Mouse (Mus musculus): ENCODE data around the gene Acp4. TPM values are rescaled to one million over a fixed set of nuclear protein-coding genes. Genes with fewer than 3 reads are reported as not detected.
A peak's percentile ranks its signal among the peaks of the same experiment; 100 is the strongest.

Gene Acp4
- polyA plus RNA-seq, 1 experiment from 2014 or later: not detected

- peaks cover 21% of the 10 kb centered on the region for H3K27me3 ChIP-seq (ENCODE audit: control insufficient read depth, insufficient read depth, low read length)
- 77% methylated on average over 7 of the region's 7 CpGs for WGBS
- no peak overlapping the region for H3K9ac ChIP-seq (ENCODE audit: low read length)
- H3K36me3 ChIP-seq (ENCODE audit: control insufficient read depth, insufficient read depth): no peaks in the 10 kb centered on the region
- no peaks in the 10 kb centered on the region for H3K4me1 ChIP-seq (ENCODE audit: control insufficient read depth, insufficient read depth, low read length)
- ATAC-seq (replicated peaks; ENCODE audit: extremely low read depth, insufficient read depth, low FRiP score): no peak
- H3K27ac ChIP-seq (ENCODE audit: low read length): no peak overlapping the region
- H3K4me3 ChIP-seq (ENCODE audit: low read length): no peak overlapping the region
- H3K9me3 ChIP-seq (replicated peaks; ENCODE audit: control insufficient read depth, low read length): no peaks in the 10 kb centered on the region; the same call in 1 of the 2 replicates
- no peak overlapping the region for H3K4me2 ChIP-seq (ENCODE audit: low read depth, low read length)
Observed at GRCm38 (mm10) chr7:44272546-44272945, 15.4 kb upstream of the Acp4 start.

- no peak for ATAC-seq (replicated peaks; ENCODE audit: extremely low read depth, insufficient read depth, low FRiP score)
- Histone ChIP-seq H3K27me3 (ENCODE audit: control insufficient read depth, insufficient read depth, low read length) (peaks cover 21% of the 10 kb centered on the region), H3K36me3 (ENCODE audit: control insufficient read depth, insufficient read depth) (no peaks in the 10 kb centered on the region), H3K9ac (ENCODE audit: low read length) (no peak overlapping the region), H3K27ac (ENCODE audit: low read length) (no peak overlapping the region), H3K4me3 (ENCODE audit: low read length) (no peak overlapping the region), H3K4me2 (ENCODE audit: low read depth, low read length) (no peak overlapping the region), H3K9me3 (replicated peaks; ENCODE audit: control insufficient read depth, low read length) (no peaks in the 10 kb centered on the region; the same call in 1 of the 2 replicates), H3K4me1 (ENCODE audit: control insufficient read depth, insufficient read depth, low read length) (no peaks in the 10 kb centered on the region)
- 65% methylated on average over 2 of the region's 2 CpGs for WGBS
Observed at GRCm38 (mm10) chr7:44271309-44271708, 14.1 kb upstream of the Acp4 start.

DNA sequence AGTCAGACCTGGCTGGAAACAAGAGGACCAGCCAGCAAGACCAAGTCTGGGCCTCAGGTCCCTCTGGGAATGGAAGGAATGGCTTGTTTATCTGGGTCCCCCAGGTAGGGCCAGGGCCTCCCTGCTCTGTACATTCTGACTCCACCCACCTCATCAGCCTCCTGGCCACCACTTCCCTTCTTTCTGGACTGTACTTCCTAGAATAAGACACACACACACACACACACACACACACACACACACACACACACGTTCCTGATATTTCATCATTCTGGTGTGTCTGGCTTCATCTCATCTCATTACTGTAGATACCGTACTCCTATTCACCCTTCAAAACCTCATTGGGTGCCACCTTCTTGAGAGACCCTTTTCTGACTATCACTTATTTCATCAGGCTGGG, 12.2 kb upstream of the Acp4 start:
- H3K27ac ChIP-seq (ENCODE audit: low read length): no peak overlapping the region
- no peak for ATAC-seq (replicated peaks; ENCODE audit: extremely low read depth, insufficient read depth, low FRiP score)
- H3K9me3 ChIP-seq (replicated peaks; ENCODE audit: control insufficient read depth, low read length): no peaks in the 10 kb centered on the region; the same call in 1 of the 2 replicates
- no peaks in the 10 kb centered on the region for H3K4me1 ChIP-seq (ENCODE audit: control insufficient read depth, insufficient read depth, low read length)
- H3K36me3 ChIP-seq (ENCODE audit: control insufficient read depth, insufficient read depth): no peaks in the 10 kb centered on the region
- H3K9ac ChIP-seq (ENCODE audit: low read length): no peak overlapping the region
- WGBS: 73% methylated on average over 2 of the region's 2 CpGs
- H3K4me3 ChIP-seq (ENCODE audit: low read length): no peak overlapping the region
- no peak overlapping the region for H3K4me2 ChIP-seq (ENCODE audit: low read depth, low read length)
- peaks cover 21% of the 10 kb centered on the region for H3K27me3 ChIP-seq (ENCODE audit: control insufficient read depth, insufficient read depth, low read length)

GRCm38 (mm10) chr7:44268117-44268516, 10.9 kb upstream of the Acp4 start:
- ATAC-seq (replicated peaks; ENCODE audit: extremely low read depth, insufficient read depth, low FRiP score): no peak
- WGBS: 73% methylated on average over 11 of the region's 11 CpGs
- Histone ChIP-seq H3K27ac (ENCODE audit: low read length) (no peak overlapping the region), H3K4me1 (ENCODE audit: control insufficient read depth, insufficient read depth, low read length) (0 out of 2 replicates have a peak, but pooled peaks cover under 1% of the 10 kb centered on the region), H3K9ac (ENCODE audit: low read length) (no peak overlapping the region), H3K4me2 (ENCODE audit: low read depth, low read length) (no peak overlapping the region), H3K9me3 (replicated peaks; ENCODE audit: control insufficient read depth, low read length) (no peaks in the 10 kb centered on the region; the same call in 1 of the 2 replicates), H3K36me3 (ENCODE audit: control insufficient read depth, insufficient read depth) (no peaks in the 10 kb centered on the region), H3K27me3 (ENCODE audit: control insufficient read depth, insufficient read depth, low read length) (peaks cover 20% of the 10 kb centered on the region), H3K4me3 (ENCODE audit: low read length) (no peak overlapping the region)

DNA sequence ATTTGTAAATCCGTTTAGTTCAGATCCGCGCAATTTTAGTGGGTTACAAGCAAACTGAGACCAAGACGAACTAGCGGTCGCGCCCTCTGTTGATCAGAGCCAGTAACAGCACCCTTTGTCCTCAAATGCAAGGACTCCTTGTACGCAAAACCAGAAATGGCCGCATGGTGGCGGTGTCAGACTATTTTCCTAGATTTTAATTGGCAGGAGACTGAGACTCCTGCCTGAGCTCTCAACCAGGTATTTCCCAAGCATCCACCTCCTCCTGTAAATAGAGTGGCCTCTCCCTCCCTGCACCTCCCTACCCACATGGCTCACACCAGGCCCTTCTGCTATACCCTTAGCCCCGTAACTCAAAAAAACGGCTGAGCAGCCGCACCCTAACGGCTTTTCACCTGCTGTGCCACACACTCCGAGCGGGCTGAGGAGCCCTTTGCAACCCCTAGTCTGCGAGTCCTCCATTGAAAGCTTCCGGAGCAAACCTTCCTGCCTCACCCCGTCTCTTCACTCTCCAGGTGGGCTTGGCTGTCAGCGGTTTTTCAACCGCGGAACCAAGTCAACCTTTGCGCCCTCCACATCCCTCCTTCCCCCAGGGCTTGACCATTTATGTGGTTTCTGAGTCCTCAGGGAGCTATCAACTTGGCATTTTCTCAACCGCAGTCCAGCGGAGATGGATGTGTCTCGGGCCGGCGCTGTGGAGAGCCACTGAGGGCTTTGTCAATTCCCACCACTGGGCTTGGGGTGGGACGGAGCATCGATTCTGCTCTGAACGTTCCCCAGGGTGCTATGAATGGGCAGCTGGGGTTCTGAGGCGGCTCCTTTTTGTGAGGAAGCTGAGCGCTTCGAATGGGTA, 5.8 kb upstream of the Acp4 start:
- Histone ChIP-seq H3K27me3 (ENCODE audit: control insufficient read depth, insufficient read depth, low read length) (peaks cover 23% of the 10 kb centered on the region), H3K9ac (ENCODE audit: low read length) (no peak overlapping the region), H3K4me2 (ENCODE audit: low read depth, low read length) (peak overlapping the region; percentile 46), H3K36me3 (ENCODE audit: control insufficient read depth, insufficient read depth) (no peaks in the 10 kb centered on the region), H3K9me3 (replicated peaks; ENCODE audit: control insufficient read depth, low read length) (no peaks in the 10 kb centered on the region), H3K4me3 (ENCODE audit: low read length) (peak overlapping the region; percentile 16; the same call in 1 of the 2 replicates), H3K4me1 (ENCODE audit: control insufficient read depth, insufficient read depth, low read length) (0 out of 2 replicates have a peak, but pooled peaks cover 3% of the 10 kb centered on the region), H3K27ac (ENCODE audit: low read length) (no peak overlapping the region)
- 4% methylated on average over 34 of the region's 34 CpGs for WGBS
- peak; percentile 38; the same call in 1 of the 2 replicates for ATAC-seq (replicated peaks; ENCODE audit: extremely low read depth, insufficient read depth, low FRiP score)

DNA sequence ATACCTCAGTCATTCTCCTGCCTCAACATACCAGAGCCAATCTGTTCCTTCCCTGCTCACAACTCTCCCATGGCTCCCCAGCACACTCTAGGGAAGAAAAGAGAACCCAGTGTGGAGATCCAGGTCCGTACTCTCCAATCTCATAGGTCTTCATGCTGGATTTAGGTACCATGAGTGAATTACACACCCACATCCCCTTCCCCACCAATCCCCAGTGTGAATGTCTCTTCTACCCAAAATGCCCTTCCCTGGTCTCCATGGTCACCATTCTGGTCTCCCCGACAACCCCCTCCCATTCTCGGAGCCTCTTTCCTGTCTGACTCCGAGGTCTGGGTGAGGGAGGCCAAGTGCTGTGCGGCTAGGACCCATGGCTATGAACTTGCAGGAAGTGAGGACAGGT, 4.0 kb upstream of the Acp4 start, which contains the start of gene Gm15517:
Gene Gm15517 (plus strand): TSS at position 301 of the 400 bp plus-strand sequence.
- ATAC-seq (replicated peaks; ENCODE audit: extremely low read depth, insufficient read depth, low FRiP score): no peak
- Histone ChIP-seq H3K4me2 (ENCODE audit: low read depth, low read length) (no peak within 1 kb of the TSS), H3K27ac (ENCODE audit: low read length) (no peak within 1 kb of the TSS), H3K9ac (ENCODE audit: low read length) (no peak within 1 kb of the TSS), H3K4me1 (ENCODE audit: control insufficient read depth, insufficient read depth, low read length) (0 out of 2 replicates have a peak, but pooled peaks cover 3% of the 10 kb centered on the region), H3K27me3 (ENCODE audit: control insufficient read depth, insufficient read depth, low read length) (peaks cover 23% of the 10 kb centered on the region), H3K4me3 (ENCODE audit: low read length) (no peak within 1 kb of the TSS), H3K9me3 (replicated peaks; ENCODE audit: control insufficient read depth, low read length) (no peaks in the 10 kb centered on the region), H3K36me3 (ENCODE audit: control insufficient read depth, insufficient read depth) (no peaks in the 10 kb centered on the region)
- 43% methylated on average over 5 of the region's 5 CpGs for WGBS

- WGBS: 74% methylated on average over 6 of the region's 6 CpGs
- H3K27me3 ChIP-seq (ENCODE audit: control insufficient read depth, insufficient read depth, low read length): peaks cover 23% of the 10 kb centered on the region
- no peak overlapping the region for H3K4me3 ChIP-seq (ENCODE audit: low read length)
- H3K9ac ChIP-seq (ENCODE audit: low read length): no peak overlapping the region
- 0 out of 2 replicates have a peak, but pooled peaks cover 3% of the 10 kb centered on the region for H3K4me1 ChIP-seq (ENCODE audit: control insufficient read depth, insufficient read depth, low read length)
- H3K27ac ChIP-seq (ENCODE audit: low read length): no peak overlapping the region
- H3K36me3 ChIP-seq (ENCODE audit: control insufficient read depth, insufficient read depth): no peaks in the 10 kb centered on the region
- no peak overlapping the region for H3K4me2 ChIP-seq (ENCODE audit: low read depth, low read length)
- no peaks in the 10 kb centered on the region for H3K9me3 ChIP-seq (replicated peaks; ENCODE audit: control insufficient read depth, low read length)
- ATAC-seq (replicated peaks; ENCODE audit: extremely low read depth, insufficient read depth, low FRiP score): no peak
Observed at GRCm38 (mm10) chr7:44260410-44260809, 3.2 kb upstream of the Acp4 start.

- Histone ChIP-seq H3K4me2 (ENCODE audit: low read depth, low read length) (no peak overlapping the region), H3K4me1 (ENCODE audit: control insufficient read depth, insufficient read depth, low read length) (peaks cover 5% of the 10 kb centered on the region; the same call in 1 of the 2 replicates), H3K9ac (ENCODE audit: low read length) (no peak overlapping the region), H3K9me3 (replicated peaks; ENCODE audit: control insufficient read depth, low read length) (no peaks in the 10 kb centered on the region), H3K4me3 (ENCODE audit: low read length) (no peak overlapping the region), H3K27me3 (ENCODE audit: control insufficient read depth, insufficient read depth, low read length) (no peaks in the 10 kb centered on the region), H3K27ac (ENCODE audit: low read length) (no peak overlapping the region), H3K36me3 (ENCODE audit: control insufficient read depth, insufficient read depth) (peaks cover 18% of the 10 kb centered on the region)
- 49% methylated on average over 6 of the region's 6 CpGs for WGBS
- no peak for ATAC-seq (replicated peaks; ENCODE audit: extremely low read depth, insufficient read depth, low FRiP score)
Observed at GRCm38 (mm10) chr7:44254930-44255329, 2.2 kb downstream of the Acp4 start.

GRCm38 (mm10) chr7:44253023-44253616, 4.1 kb downstream of the Acp4 start:
- H3K36me3 ChIP-seq (ENCODE audit: control insufficient read depth, insufficient read depth): peaks cover 30% of the 10 kb centered on the region
- 67% methylated on average over 15 of the region's 15 CpGs for WGBS

More at GRCm38 (mm10) chr7:44253023-44253616, 4.1 kb downstream of the Acp4 start:
- Histone ChIP-seq H3K4me2 (ENCODE audit: low read depth, low read length) (no peak overlapping the region), H3K9me3 (replicated peaks; ENCODE audit: control insufficient read depth, low read length) (no peaks in the 10 kb centered on the region), H3K9ac (ENCODE audit: low read length) (no peak overlapping the region), H3K4me1 (ENCODE audit: control insufficient read depth, insufficient read depth, low read length) (peaks cover 9% of the 10 kb centered on the region), H3K27ac (ENCODE audit: low read length) (no peak overlapping the region), H3K4me3 (ENCODE audit: low read length) (no peak overlapping the region), H3K27me3 (ENCODE audit: control insufficient read depth, insufficient read depth, low read length) (no peaks in the 10 kb centered on the region)
- no peak for ATAC-seq (replicated peaks; ENCODE audit: extremely low read depth, insufficient read depth, low FRiP score)
